Mouse (Mus musculus): ENCODE data around the gene Dcx. TPM values are rescaled to one million over a fixed set of nuclear protein-coding genes. Genes with fewer than 3 reads are reported as not detected.

The Dcx gene
- polyA plus RNA-seq, 1 experiment from 2014 or later: 0.99 TPM

DNA sequence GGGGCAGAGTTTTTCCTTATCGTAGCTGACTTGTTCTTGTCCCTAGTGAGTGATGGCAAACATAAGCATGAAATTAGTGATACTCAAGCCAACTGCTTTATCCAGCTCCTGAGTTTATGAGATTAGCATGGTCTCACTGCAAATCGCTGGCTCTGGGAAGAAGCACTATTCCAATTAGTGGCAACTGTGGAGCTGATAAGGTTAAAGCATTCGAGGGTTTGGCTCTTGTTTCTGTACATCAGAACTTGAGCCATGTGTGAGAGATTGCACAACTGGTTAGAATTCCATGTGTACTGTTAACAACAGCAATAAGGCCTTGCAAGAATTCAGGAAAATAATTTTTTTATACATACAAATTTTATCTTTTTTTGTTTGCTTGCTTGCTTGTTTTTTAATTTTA, 39.9 kb downstream of the Dcx start:
- no peak overlapping the region for H3K4me2 ChIP-seq
- H3K4me3 ChIP-seq: no peak overlapping the region
- H3K27me3 ChIP-seq (replicated peaks): no peaks in the 10 kb centered on the region
- H3K4me1 ChIP-seq: 0 out of 2 replicates have a peak, but pooled peaks cover 3% of the 10 kb centered on the region
- H3K9me3 ChIP-seq: no peaks in the 10 kb centered on the region
- H3K9ac ChIP-seq: no peak overlapping the region
- H3K27ac ChIP-seq (replicated peaks): no peak overlapping the region
- no peak for ATAC-seq (ENCODE audit: extremely low read depth, insufficient number of reproducible peaks, low FRiP score, low TSS enrichment)
- H3K36me3 ChIP-seq: no peaks in the 10 kb centered on the region
- 31% methylated on average over 3 of the region's 3 CpGs for WGBS

DNA sequence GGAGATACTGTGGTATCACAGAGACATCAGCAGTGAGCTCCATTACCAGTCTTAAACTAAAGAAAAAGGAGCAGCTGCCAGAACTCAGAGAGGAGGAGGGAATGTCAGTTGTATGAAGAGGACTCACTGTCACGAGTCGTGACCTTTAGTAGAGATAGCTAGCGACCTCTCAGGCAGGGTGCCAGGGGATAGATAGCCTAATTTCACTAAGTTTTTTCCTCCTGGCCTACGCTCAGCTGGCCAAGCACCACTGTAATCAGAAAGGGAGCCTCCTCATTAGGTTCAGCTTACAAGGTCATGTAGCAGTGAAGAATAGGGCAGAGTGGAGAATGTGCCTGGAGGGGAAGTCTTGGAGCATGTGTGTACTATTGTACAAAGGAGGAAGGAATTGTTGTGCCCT, 47.3 kb downstream of the Dcx start:
- WGBS: 21% methylated on average over 4 of the region's 4 CpGs
- no peaks in the 10 kb centered on the region for H3K9me3 ChIP-seq
- no peaks in the 10 kb centered on the region for H3K27me3 ChIP-seq (replicated peaks)
- no peak; the same call in 1 of the 2 replicates for ATAC-seq (ENCODE audit: extremely low read depth, insufficient number of reproducible peaks, low FRiP score, low TSS enrichment)
- H3K9ac ChIP-seq: no peak overlapping the region
- peak overlapping the region; percentile 24 for H3K27ac ChIP-seq (replicated peaks)
- no peak overlapping the region for H3K4me2 ChIP-seq
- H3K4me3 ChIP-seq: no peak overlapping the region
- H3K4me1 ChIP-seq: peaks cover 28% of the 10 kb centered on the region
- no peaks in the 10 kb centered on the region for H3K36me3 ChIP-seq

DNA sequence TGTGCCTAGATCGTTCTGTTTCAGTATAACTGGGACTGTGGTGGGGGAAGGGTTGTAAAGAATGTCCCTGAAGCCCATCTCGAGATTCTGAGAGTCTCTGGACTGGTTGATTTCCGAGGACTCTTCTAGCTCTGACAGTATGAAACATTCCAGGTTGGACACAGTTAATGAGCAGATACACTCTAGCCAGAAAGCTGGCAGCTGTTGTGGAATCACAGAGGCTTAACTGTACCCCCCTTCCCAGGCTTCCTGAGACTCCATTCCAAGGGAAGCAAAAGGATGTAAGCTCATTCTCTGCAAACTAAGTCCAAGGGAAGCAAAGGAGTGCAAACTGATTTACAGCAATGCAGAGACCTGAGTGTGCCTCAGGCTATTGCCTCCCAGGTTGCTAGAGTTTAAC, 48.2 kb downstream of the Dcx start:
- WGBS: 12% methylated on average over 3 of the region's 3 CpGs
- H3K4me3 ChIP-seq: no peak overlapping the region

DNA sequence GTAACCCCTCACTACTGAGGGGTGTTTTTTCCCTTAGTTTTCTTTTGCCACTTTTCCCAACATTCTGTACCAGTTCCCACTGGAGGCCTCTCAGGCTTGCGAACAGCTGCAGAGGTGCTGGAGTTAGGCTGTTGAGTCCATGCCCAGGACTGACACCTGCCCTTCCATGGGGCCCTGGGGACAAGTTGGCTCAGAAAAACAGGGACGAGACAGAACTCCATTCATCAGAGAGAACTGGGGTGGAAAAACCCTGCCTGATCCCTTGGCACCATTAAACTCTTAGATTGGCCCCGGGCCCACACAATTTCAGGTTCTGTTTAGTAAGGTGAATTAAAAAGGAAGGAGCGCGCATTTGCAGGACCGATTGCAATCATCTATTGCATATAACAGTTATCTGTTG, 48.8 kb downstream of the Dcx start:
- H3K4me3 ChIP-seq: no peak overlapping the region
- H3K9ac ChIP-seq: no peak overlapping the region
- 67% methylated on average over 6 of the region's 6 CpGs for WGBS
- peaks cover 28% of the 10 kb centered on the region for H3K4me1 ChIP-seq
- no peak for ATAC-seq (ENCODE audit: extremely low read depth, insufficient number of reproducible peaks, low FRiP score, low TSS enrichment)
- H3K27me3 ChIP-seq (replicated peaks): no peaks in the 10 kb centered on the region
- no peaks in the 10 kb centered on the region for H3K36me3 ChIP-seq
- H3K27ac ChIP-seq (replicated peaks): no peak overlapping the region
- no peak overlapping the region for H3K4me2 ChIP-seq
- H3K9me3 ChIP-seq: no peaks in the 10 kb centered on the region

More for the DNA sequence above, 48.2 kb downstream of the Dcx start:
- no peaks in the 10 kb centered on the region for H3K27me3 ChIP-seq (replicated peaks)
- H3K4me2 ChIP-seq: no peak overlapping the region
- H3K9ac ChIP-seq: no peak overlapping the region
- H3K27ac ChIP-seq (replicated peaks): 0 out of 2 replicates have a peak overlapping the region, but pooled peaks have one; percentile 24
- no peak for ATAC-seq (ENCODE audit: extremely low read depth, insufficient number of reproducible peaks, low FRiP score, low TSS enrichment)
- H3K36me3 ChIP-seq: no peaks in the 10 kb centered on the region
- peaks cover 28% of the 10 kb centered on the region for H3K4me1 ChIP-seq
- H3K9me3 ChIP-seq: no peaks in the 10 kb centered on the region

DNA sequence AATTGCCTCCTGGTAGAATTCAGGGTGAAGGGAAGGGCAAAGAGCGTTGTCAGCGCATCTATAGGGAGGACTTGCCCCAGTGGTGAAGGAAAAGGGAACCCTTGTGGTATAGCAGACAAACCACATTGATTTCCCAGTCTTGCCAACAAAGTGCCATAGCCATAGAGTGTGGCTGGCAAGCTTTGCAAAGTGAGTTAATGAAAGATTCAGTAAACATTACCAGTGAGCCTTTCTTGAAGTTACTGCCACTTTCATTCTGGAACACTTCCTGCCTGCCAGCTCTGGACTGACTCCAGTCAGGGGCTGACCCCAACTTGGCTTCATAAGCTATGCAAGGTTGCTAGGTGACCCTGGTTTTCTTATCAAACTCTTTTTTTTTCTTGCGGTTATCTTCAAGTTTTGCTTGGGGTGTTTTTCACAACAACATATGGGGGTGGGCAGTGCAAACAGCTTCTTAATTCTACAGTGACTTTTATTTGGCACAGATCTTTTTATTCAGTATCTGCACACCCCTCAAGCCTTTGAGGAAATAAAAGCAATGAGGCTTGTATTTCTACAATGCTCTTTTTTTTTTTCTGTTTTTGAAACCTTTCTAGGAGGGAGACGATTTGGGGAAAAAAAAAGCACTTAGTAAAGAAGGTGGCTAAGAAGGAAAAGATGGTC, 51.2 kb downstream of the Dcx start:
- 55% methylated on average over 4 of the region's 4 CpGs for WGBS
- H3K27ac ChIP-seq (replicated peaks): peak overlapping the region; percentile 28
- H3K4me3 ChIP-seq: no peak overlapping the region
- no peak overlapping the region for H3K4me2 ChIP-seq
- no peak overlapping the region for H3K9ac ChIP-seq
- H3K27me3 ChIP-seq (replicated peaks): no peaks in the 10 kb centered on the region
- H3K4me1 ChIP-seq: peaks cover 28% of the 10 kb centered on the region
- no peaks in the 10 kb centered on the region for H3K36me3 ChIP-seq
- no peaks in the 10 kb centered on the region for H3K9me3 ChIP-seq
- no peak for ATAC-seq (ENCODE audit: extremely low read depth, insufficient number of reproducible peaks, low FRiP score, low TSS enrichment)

DNA sequence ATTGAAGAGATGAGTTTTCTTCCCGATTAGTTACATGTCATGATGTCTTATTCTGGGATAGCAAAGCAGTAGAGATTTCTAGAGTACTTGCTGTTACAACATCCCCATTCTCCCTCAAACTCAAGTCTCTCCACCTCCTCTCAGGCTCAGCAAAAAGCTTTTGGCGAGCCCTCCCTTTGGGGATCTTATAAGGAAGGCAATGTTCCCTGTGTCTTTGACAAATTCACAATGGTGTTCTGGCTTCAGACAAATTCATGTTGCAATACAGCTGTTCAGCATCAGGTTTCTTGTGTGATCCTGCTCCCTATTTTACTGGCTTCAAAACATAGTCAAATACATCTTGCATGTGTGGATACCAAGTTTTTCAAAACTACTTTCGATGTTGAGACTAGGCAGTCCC, 53.5 kb downstream of the Dcx start:
- no peaks in the 10 kb centered on the region for H3K27me3 ChIP-seq (replicated peaks)
- no peaks in the 10 kb centered on the region for H3K36me3 ChIP-seq
- H3K4me2 ChIP-seq: no peak overlapping the region
- ATAC-seq (ENCODE audit: extremely low read depth, insufficient number of reproducible peaks, low FRiP score, low TSS enrichment): no peak
- peaks cover 12% of the 10 kb centered on the region for H3K4me1 ChIP-seq
- H3K27ac ChIP-seq (replicated peaks): no peak overlapping the region
- no peak overlapping the region for H3K9ac ChIP-seq
- WGBS: 78% methylated on average over 3 of the region's 3 CpGs
- no peak overlapping the region for H3K4me3 ChIP-seq
- no peaks in the 10 kb centered on the region for H3K9me3 ChIP-seq

DNA sequence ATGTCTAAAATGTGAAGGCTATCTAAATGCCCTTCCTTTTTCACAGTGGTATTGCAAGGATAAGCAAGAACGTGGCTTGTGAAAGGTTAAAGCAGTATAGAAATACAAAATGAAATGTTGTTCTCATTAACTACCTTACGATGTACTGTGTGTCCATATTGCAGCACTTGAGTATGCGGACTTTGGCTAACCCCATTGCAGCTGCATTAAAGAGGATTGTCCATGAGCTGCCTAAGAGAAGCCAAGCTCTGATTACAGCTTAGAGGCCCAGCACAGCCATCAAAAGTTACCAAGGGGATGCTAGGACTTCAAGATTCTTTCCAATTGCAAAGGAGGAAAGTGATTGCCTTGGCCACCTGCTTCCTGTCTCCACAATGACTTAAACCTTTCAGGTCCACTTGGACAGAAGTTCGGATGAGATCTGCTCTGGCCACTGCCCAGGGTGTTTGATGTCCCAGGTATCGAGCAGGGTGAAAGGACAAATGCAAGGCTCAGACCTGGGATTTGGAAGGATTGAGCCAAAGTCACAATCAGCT, 65.9 kb downstream of the Dcx start:
- Histone ChIP-seq H3K9ac (no peak overlapping the region), H3K27me3 (replicated peaks) (no peaks in the 10 kb centered on the region), H3K9me3 (no peaks in the 10 kb centered on the region), H3K4me3 (no peak overlapping the region), H3K4me2 (no peak overlapping the region), H3K36me3 (no peaks in the 10 kb centered on the region), H3K4me1 (no peaks in the 10 kb centered on the region), H3K27ac (replicated peaks) (no peak overlapping the region)
- whole genome bisulfite sequencing: 73% methylated on average over 5 of the region's 5 CpGs
- no peak for ATAC-seq (ENCODE audit: extremely low read depth, insufficient number of reproducible peaks, low FRiP score, low TSS enrichment)

DNA sequence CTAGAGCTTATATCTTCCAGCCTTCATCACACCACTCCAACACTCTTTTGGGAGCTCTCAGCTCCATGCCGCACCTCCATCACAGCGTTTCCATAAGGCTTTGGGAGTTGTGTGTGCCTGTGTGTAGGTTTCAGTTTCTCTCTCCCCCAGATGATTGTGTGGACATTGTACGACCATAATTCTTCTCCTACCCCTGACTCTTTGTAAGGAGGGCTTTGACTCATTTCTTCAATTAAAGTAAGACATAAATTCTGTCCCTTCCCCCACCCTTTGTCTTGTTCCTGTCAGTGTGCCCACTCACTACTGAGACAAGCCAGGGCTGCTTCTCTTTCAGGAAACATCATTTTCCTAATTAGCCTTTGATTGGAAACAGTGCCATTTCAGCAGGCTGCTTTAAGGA, 81.8 kb downstream of the Dcx start:
- 54% methylated on average over 3 of the region's 3 CpGs for WGBS

DNA sequence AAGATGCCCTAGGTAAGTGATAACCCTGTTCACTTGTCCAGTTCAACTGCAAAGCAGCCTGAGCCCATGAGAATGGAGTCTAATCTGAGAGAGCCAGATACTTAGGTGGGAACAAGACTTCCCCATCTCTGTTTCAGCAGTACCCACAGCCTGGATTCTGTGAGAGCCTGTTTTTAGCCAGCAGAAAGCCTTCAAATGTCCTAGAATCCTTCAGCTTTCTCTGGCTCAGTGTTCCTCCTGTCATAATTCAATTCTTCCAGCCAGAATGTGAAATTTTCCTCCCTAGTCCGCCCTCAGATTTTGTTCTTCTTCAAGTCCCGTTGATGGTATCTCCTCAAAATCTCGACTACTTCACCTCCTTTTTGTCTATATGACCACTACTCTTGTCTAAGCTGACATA, 83.1 kb downstream of the Dcx start:
- Histone ChIP-seq H3K36me3 (no peaks in the 10 kb centered on the region), H3K9me3 (no peaks in the 10 kb centered on the region), H3K27ac (replicated peaks) (no peak overlapping the region), H3K4me3 (no peak overlapping the region), H3K27me3 (replicated peaks) (0 out of 2 replicates have a peak, but pooled peaks cover 7% of the 10 kb centered on the region), H3K4me1 (no peaks in the 10 kb centered on the region), H3K9ac (no peak overlapping the region), H3K4me2 (no peak overlapping the region)
- no peak for ATAC-seq (ENCODE audit: extremely low read depth, insufficient number of reproducible peaks, low FRiP score, low TSS enrichment)
- WGBS: 69% methylated on average over 3 of the region's 3 CpGs

More for the DNA sequence above, 81.8 kb downstream of the Dcx start:
- Histone ChIP-seq H3K4me1 (no peaks in the 10 kb centered on the region), H3K4me3 (no peak overlapping the region), H3K9ac (no peak overlapping the region), H3K4me2 (no peak overlapping the region), H3K36me3 (no peaks in the 10 kb centered on the region), H3K27ac (replicated peaks) (no peak overlapping the region), H3K27me3 (replicated peaks) (0 out of 2 replicates have a peak, but pooled peaks cover 7% of the 10 kb centered on the region), H3K9me3 (no peaks in the 10 kb centered on the region)
- ATAC-seq (ENCODE audit: extremely low read depth, insufficient number of reproducible peaks, low FRiP score, low TSS enrichment): no peak

DNA sequence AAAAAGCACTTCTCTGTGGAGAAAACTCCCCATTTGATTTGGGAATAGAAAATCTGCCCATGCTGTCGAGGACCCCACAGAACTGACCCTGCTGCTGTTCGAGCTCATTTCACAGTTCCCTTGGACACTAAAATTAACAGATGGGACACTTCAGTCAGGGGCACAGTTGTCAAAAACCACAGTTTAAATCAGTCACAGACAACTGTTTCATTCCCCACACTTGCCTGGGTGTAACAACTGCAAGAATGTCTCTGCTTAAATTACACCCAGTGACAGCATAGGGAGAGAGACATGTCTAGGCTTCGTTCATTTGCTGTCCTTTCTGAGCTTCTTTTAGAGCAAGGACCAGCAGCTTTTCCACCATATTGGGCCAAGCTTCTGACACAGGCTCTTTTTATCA, 86.5 kb downstream of the Dcx start:
- no peak overlapping the region for H3K4me2 ChIP-seq
- no peak overlapping the region for H3K9ac ChIP-seq
- no peaks in the 10 kb centered on the region for H3K9me3 ChIP-seq
- no peaks in the 10 kb centered on the region for H3K36me3 ChIP-seq
- H3K4me3 ChIP-seq: no peak overlapping the region
- no peak overlapping the region for H3K27ac ChIP-seq (replicated peaks)
- 0 out of 2 replicates have a peak, but pooled peaks cover 7% of the 10 kb centered on the region for H3K27me3 ChIP-seq (replicated peaks)
- no peaks in the 10 kb centered on the region for H3K4me1 ChIP-seq
- WGBS: 57% methylated on average over 3 of the region's 3 CpGs
- no peak for ATAC-seq (ENCODE audit: extremely low read depth, insufficient number of reproducible peaks, low FRiP score, low TSS enrichment)

DNA sequence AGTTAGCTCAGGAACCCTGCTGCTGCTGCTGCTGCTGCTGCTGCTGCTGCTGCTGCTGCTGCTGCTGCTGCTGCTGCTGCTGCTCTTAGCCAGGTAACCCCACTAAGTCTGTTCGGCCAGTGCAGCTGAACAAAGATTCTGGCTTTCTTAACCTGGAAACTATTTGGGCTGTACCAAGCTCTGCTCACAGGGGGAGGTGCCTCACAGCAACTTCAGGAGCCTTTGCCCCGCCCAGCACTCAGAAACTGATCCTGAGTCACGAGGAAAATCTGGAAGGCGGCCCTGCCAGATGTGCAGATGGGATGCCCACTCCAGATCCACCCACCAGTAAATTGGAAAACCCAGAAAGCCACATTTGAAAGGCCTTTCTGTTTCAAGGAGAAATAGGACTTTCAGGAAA, 105.9 kb downstream of the Dcx start, which contains the start of gene Capn6:
Gene Capn6 (minus strand): TSS at position 203 of the 400 bp plus-strand sequence.
- Histone ChIP-seq H3K4me3 (peak within 1 kb of the TSS; percentile 55), H3K4me2 (peak within 1 kb of the TSS; percentile 64), H3K9me3 (no peaks in the 10 kb centered on the region), H3K27ac (replicated peaks) (peak within 1 kb of the TSS; percentile 66), H3K9ac (peak within 1 kb of the TSS; percentile 75), H3K36me3 (no peaks in the 10 kb centered on the region), H3K27me3 (replicated peaks) (no peaks in the 10 kb centered on the region), H3K4me1 (peaks cover 12% of the 10 kb centered on the region; the same call in 1 of the 2 replicates)
- peak; percentile 63; the same call in 1 of the 2 replicates for ATAC-seq (ENCODE audit: extremely low read depth, insufficient number of reproducible peaks, low FRiP score, low TSS enrichment)
- 23% methylated on average over 4 of the region's 4 CpGs for WGBS

DNA sequence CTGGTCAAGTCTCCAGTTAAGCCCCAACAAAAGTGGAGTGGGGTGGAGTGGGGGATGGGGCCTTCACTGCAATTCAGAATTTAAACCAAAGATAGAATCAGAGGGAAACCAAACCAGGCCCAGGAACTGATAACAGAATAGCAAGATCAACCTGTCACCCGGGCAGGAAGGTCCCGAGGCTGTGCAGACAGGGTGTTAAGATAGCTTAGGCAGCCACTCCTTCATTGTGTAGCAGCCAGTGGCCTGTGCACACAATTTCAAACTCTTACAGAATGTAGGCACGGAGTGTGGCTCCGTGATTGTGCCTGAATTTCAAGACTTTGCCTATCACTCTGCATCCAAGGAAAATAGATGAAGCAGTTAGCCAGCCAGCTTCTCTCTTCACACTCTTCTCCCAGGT, 106.6 kb downstream of the Dcx start:
- Histone ChIP-seq H3K4me3 (peak overlapping the region; percentile 55), H3K27ac (replicated peaks) (peak overlapping the region; percentile 66), H3K9ac (peak overlapping the region; percentile 75), H3K27me3 (replicated peaks) (no peaks in the 10 kb centered on the region), H3K9me3 (no peaks in the 10 kb centered on the region), H3K4me2 (peak overlapping the region; percentile 64), H3K4me1 (peaks cover 12% of the 10 kb centered on the region; the same call in 1 of the 2 replicates), H3K36me3 (no peaks in the 10 kb centered on the region)
- no peak for ATAC-seq (ENCODE audit: extremely low read depth, insufficient number of reproducible peaks, low FRiP score, low TSS enrichment)
- 23% methylated on average over 4 of the region's 4 CpGs for WGBS
